Mouse (Mus musculus): Measurements from ENCODE around the gene D17H6S53E. TPM values are rescaled to one million over a fixed set of nuclear protein-coding genes. Genes with fewer than 3 reads are reported as not detected.

Gene D17H6S53E
- total and polyA plus RNA-seq, 3 experiments: 7.7 to 31.3 (median 30.2) TPM

DNA sequence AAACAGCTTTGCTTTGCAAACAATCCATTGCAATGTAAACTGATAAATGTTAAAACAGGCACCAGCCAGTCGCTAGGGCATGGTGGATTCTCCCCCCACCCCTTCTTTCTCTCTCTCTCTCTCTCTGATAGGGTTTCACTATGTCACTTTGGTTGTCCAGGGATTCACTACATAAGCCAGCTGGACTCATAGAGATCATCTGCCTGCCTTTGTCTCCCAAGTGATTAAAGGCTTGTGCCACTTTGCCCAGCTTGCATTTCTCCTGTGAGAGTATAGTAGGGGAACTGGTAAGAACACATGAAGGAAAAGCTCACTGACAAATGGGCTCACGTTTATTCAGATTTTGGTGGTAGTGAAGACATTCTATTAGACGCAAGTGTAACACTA, 6.0 kb downstream of the D17H6S53E start:
- Histone ChIP-seq H3K27me3 (ENCODE audit: control insufficient read depth, insufficient read depth, low read length) (no peaks in the 10 kb centered on the region), H3K4me3 (no peak overlapping the region), H3K27ac (no peak overlapping the region), H3K36me3 (ENCODE audit: control insufficient read depth, insufficient read depth, low read length) (no peaks in the 10 kb centered on the region), H3K79me2 (replicated peaks; ENCODE audit: control insufficient read depth, insufficient read depth, low read length) (peaks cover 3% of the 10 kb centered on the region), H3K4me1 (ENCODE audit: control insufficient read depth, insufficient read depth, low read length) (peaks cover 3% of the 10 kb centered on the region), H3K9ac (ENCODE audit: low read depth, low read length) (no peak overlapping the region)
- TF ChIP-seq POLR2A (IDR thresholded peaks at IDR 0.05; ENCODE audit: insufficient read depth, low read depth, low read length): no peak
- no peak for TF ChIP-seq EP300 (IDR thresholded peaks at IDR 0.05; ENCODE audit: insufficient read depth, low read depth, low read length)
- no peak for TF ChIP-seq CTCF (IDR thresholded peaks at IDR 0.05)
- intact Hi-C loops (cut with DNase I): no loop called here
- no peak for DNase-seq
- WGBS: 65% methylated on average over 3 of the region's 3 CpGs

DNA sequence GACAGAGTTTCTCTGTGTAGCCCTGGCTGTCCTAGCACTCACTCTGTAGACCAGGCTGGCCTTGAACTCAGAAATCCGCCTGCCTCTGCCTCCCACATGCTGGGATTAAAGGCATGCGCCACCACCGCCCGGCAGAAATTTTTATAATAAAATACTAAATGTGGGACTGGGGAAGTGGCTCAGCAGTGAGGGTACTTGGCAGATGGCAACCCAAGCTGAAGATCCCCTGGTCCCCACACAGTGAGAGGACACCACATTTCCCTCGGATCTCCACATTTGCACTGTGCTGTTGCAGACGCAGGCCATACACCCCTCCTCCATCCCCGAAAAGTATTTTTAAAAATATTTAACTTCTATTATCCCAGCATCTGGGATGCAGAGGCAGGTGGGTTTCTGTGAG, 7.3 kb downstream of the D17H6S53E start:
- peaks cover 3% of the 10 kb centered on the region for H3K79me2 ChIP-seq (replicated peaks; ENCODE audit: control insufficient read depth, insufficient read depth, low read length)
- no peak for TF ChIP-seq EP300 (IDR thresholded peaks at IDR 0.05; ENCODE audit: insufficient read depth, low read depth, low read length)
- TF ChIP-seq CTCF (IDR thresholded peaks at IDR 0.05): no peak
- TF ChIP-seq POLR2A (IDR thresholded peaks at IDR 0.05; ENCODE audit: insufficient read depth, low read depth, low read length): no peak
- H3K4me1 ChIP-seq (ENCODE audit: control insufficient read depth, insufficient read depth, low read length): peaks cover 3% of the 10 kb centered on the region
- H3K9ac ChIP-seq (ENCODE audit: low read depth, low read length): no peak overlapping the region
- WGBS: 91% methylated on average over 7 of the region's 7 CpGs
- H3K4me3 ChIP-seq: no peak overlapping the region
- H3K36me3 ChIP-seq (ENCODE audit: control insufficient read depth, insufficient read depth, low read length): no peaks in the 10 kb centered on the region
- no peak overlapping the region for H3K27ac ChIP-seq
- no peak for DNase-seq
- intact Hi-C loops (cut with DNase I): no loop called here
- no peaks in the 10 kb centered on the region for H3K27me3 ChIP-seq (ENCODE audit: control insufficient read depth, insufficient read depth, low read length)

DNA sequence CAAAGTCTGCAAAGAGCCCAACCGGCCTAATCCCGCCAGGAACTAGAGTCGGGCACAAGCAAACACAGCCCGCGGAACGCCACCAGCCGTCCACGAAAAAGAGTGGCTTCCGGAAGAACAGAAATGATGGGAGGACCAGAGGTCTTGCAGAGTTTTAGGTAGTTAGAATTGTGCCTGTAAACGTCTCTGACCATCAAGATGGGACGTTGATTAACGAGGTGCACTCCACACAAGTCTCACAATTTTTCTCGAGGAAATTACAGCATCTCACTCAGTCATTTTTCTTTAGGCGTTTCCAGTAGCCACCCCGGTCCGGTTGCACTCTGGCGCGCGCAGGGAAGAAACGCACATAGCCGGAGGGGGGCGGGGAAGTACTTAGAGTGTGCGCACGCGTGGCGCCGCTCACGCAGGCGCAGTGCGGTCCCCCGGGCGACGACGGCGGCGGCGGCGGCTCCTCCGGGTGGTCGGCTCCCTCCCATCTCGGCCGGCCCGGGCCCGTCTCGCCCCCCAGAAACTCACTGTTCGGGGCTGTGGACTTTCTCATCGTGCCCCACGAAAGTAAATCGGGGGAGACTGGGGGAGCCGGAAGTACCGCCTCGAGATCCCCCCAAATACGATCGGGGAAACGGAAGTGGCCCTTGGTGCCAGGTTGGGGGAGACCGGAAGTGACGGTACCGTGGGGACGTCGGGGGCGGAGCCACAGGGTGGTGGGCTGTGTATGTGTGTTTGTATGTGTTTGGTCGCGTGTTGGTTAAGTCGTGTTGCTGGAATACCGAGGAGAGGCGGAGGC, 8.8 kb downstream of the D17H6S53E start, which contains the start of gene Bag6:
Gene Bag6, plus strand, starts transcription at position 378 of the 790 bp plus-strand sequence.
- peak within 1 kb of the TSS; percentile 75 for H3K4me3 ChIP-seq
- no peaks in the 10 kb centered on the region for H3K27me3 ChIP-seq (ENCODE audit: control insufficient read depth, insufficient read depth, low read length)
- peak within 1 kb of the TSS; percentile 95 for H3K27ac ChIP-seq
- TF ChIP-seq EP300 (IDR thresholded peaks at IDR 0.05; ENCODE audit: insufficient read depth, low read depth, low read length) (peak; percentile 66), CTCF (IDR thresholded peaks at IDR 0.05) (peak; percentile 12; the same call in 1 of the 2 replicates), POLR2A (IDR thresholded peaks at IDR 0.05; ENCODE audit: insufficient read depth, low read depth, low read length) (peak; percentile 65)
- H3K4me1 ChIP-seq (ENCODE audit: control insufficient read depth, insufficient read depth, low read length): peaks cover 3% of the 10 kb centered on the region
- H3K36me3 ChIP-seq (ENCODE audit: control insufficient read depth, insufficient read depth, low read length): no peaks in the 10 kb centered on the region
- intact Hi-C loops (cut with DNase I): loop anchor here (2.0 kb wide), 1 partner anchor 14 kb away; the partner anchor contains the start of gene Gpank1
- H3K9ac ChIP-seq (ENCODE audit: low read depth, low read length): peak within 1 kb of the TSS; percentile 89
- DNase-seq: peak; percentile 96
- H3K79me2 ChIP-seq (replicated peaks; ENCODE audit: control insufficient read depth, insufficient read depth, low read length): peaks cover 4% of the 10 kb centered on the region
- WGBS: under 1% methylated on average over 66 of the region's 66 CpGs

DNA sequence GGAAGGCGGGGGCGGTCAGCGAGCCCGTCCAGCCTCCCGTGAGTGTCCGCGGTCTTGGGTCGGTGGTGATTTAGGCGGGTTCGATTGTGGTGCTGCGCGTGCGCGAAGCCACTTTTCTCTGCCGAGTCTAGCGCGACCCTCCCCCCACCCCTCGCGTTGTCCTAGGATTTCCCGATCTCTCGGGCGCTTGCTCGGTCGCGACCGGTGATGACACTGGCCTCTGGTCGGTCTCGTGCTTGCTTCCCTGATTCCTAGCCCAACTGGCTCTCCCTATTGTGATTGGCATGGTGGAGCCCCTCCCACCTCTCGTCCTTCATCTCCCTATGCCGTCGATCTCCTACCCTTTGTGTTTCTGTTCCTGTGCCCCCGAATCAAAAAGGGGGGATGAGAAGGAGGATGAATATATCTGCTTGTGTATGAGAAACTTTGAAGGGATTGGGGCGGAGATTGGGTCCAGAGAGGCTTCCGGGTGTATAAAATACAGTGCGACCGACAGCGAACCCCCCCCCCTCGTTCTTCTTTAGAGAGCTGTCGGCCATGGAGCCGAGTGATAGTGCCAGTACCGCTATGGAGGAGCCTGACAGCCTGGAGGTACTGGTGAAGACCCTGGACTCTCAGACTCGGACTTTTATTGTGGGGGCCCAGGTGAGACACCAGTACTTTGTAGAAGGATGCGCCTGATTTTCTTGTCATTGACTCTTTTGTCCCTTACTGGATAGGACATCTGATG, 9.6 kb downstream of the D17H6S53E start:
- under 1% methylated on average over 43 of the region's 43 CpGs for WGBS
- Histone ChIP-seq H3K4me1 (ENCODE audit: control insufficient read depth, insufficient read depth, low read length) (peaks cover 3% of the 10 kb centered on the region), H3K79me2 (replicated peaks; ENCODE audit: control insufficient read depth, insufficient read depth, low read length) (peaks cover 6% of the 10 kb centered on the region), H3K27me3 (ENCODE audit: control insufficient read depth, insufficient read depth, low read length) (no peaks in the 10 kb centered on the region), H3K27ac (peak overlapping the region; percentile 95), H3K4me3 (peak overlapping the region; percentile 75), H3K36me3 (ENCODE audit: control insufficient read depth, insufficient read depth, low read length) (no peaks in the 10 kb centered on the region), H3K9ac (ENCODE audit: low read depth, low read length) (peak overlapping the region; percentile 89)
- intact Hi-C loops (cut with DNase I): loop anchor here (2.0 kb wide), 2 partner anchors 15 to 27 kb away; partner anchors contain the start of gene Gpank1
- TF ChIP-seq EP300 (IDR thresholded peaks at IDR 0.05; ENCODE audit: insufficient read depth, low read depth, low read length): no peak
- TF ChIP-seq CTCF (IDR thresholded peaks at IDR 0.05): no peak
- TF ChIP-seq POLR2A (IDR thresholded peaks at IDR 0.05; ENCODE audit: insufficient read depth, low read depth, low read length): no peak
- no peak for DNase-seq

DNA sequence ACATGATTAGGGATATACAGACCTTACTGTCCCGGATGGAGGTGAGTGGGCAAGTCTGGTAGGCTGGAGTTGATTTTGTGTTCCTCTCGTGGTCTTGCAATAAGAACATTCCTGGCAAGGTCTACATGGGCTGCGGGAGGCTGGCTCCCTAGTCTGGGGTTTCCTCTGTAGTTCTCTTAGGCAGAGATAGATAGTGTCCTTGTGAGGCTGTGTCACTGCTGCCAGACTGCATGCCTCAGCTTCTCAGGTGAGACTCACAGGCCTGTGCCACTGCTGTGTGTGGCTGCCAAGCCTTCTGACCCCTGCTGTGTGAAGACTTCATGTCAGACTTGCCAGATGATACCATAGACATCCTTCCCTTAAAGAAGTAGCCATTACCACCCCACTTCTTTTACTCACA, 13.1 kb downstream of the D17H6S53E start:
- no peak overlapping the region for H3K9ac ChIP-seq (ENCODE audit: low read depth, low read length)
- H3K36me3 ChIP-seq (ENCODE audit: control insufficient read depth, insufficient read depth, low read length): no peaks in the 10 kb centered on the region; the same call in 1 of the 2 replicates
- H3K27me3 ChIP-seq (ENCODE audit: control insufficient read depth, insufficient read depth, low read length): no peaks in the 10 kb centered on the region
- intact Hi-C loops (cut with DNase I): no loop called here
- peaks cover 3% of the 10 kb centered on the region for H3K4me1 ChIP-seq (ENCODE audit: control insufficient read depth, insufficient read depth, low read length)
- no peak overlapping the region for H3K27ac ChIP-seq
- 85% methylated on average over 3 of the region's 3 CpGs for WGBS
- H3K79me2 ChIP-seq (replicated peaks; ENCODE audit: control insufficient read depth, insufficient read depth, low read length): peaks cover 6% of the 10 kb centered on the region
- H3K4me3 ChIP-seq: no peak overlapping the region
- DNase-seq: no peak
- TF ChIP-seq POLR2A (IDR thresholded peaks at IDR 0.05; ENCODE audit: insufficient read depth, low read depth, low read length) (no peak), CTCF (IDR thresholded peaks at IDR 0.05) (no peak), EP300 (IDR thresholded peaks at IDR 0.05; ENCODE audit: insufficient read depth, low read depth, low read length) (no peak)

All from heart, adult 2 months (tissue).